Mouse (Mus musculus) adipocyte (in vitro differentiated cells): ENCODE data around the gene Olfr495.

ENCODE experiments used
- DNase-seq: peaks from one replicate; pipeline ENCODE4 v3.0.0-alpha.2; 2016; ENCODE audit warnings: low spot score

Olfr495 gene

DNA sequence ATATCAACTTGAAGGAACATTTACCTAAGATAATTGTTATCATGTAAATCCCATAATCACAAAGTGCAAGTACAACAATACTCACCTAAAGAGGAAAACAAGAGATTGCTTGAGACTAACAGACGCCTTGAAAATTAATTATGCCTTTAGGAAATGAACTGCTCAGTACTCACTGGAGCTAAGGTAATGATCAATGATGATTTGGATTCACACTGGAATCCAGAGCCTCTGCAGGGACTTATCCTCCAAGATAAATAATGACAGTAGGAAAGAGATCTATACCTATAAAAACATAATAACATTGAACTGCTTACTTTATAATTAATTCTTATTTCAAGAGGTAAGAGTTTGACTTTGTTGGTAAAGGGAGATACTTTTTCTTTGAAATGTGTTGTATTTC is at the start of gene Olfr495:
Olfr495 (plus strand) TSS at position 301 of the 400 bp plus-strand sequence.
- DNase-seq, result no peak

DNA sequence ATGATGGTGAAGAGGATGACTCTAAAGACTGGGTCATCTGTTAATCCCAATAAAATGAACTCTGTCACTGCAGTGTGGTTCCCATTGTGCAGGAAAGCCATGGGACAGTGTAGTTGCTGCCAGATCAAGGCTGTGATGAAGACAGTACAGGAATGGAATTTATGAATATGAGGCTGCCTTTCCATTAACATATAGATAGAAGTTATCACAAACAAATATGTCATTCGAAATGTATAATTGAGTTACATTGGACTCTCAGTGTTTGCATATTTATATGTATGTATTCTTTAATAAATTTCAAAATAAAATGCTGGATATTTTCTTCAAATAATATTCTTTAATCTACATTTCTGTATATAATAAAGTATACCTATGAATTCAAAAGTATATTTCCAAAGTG is 46.1 kb upstream of the Olfr495 start, which contains the start of gene Olfr493:
Olfr493 (minus strand) TSS at position 101 of the 400 bp plus-strand sequence.
- no peak for DNase-seq

DNA sequence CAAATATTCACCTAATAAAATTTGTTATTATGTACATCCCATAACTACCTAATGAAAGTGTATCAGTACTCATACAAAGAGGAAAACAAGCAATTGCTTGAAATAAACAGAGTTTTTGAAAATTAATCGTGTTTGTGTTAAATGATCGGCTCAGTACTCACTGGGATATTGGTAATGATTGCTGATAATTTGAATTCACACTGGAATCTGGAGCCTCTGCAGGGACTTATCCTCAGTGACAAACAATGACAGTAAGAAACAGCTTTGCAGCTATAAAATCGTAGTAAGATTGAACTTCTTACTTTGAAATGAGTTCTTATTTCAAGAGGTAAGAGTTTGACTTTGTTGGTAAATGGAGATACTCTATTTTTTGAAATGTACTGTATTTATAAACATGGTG is 27.9 kb upstream of the Olfr495 start, which contains the start of gene Olfr494:
Olfr494 (plus strand) TSS at position 301 of the 400 bp plus-strand sequence.
- DNase-seq, result no peak

DNA sequence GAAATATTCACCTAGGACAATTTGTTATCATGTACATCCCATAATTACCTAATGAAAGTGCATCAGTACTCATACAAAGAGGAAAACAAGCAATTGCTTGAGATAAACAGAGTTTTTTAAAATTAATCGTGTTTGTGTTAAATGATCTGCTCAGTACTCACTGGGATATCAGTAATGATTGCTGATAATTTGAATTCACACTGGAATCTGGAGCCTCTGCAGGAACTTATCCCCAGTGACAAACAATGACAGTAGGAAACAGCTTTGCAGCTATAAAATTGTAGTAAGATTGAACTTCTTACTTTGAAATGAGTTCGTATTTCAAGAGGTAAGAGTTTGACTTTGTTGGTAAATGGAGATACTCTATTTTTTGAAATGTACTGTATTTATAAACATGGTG is 27.2 kb downstream of the Olfr495 start, which contains the start of gene Olfr497:
Olfr497 (plus strand) TSS at position 301 of the 400 bp plus-strand sequence.
- no peak for DNase-seq
